Mouse (Mus musculus) thymus, postnatal 10 days (tissue): ENCODE data around the gene Fam13a.

Source experiments
- DNase-seq, 2 experiments: peaks; one replicate each; pipeline ENCODE4 v3.0.0; 2021; ENCODE audit warnings: low spot score in 2 of 2

The Fam13a gene

DNA sequence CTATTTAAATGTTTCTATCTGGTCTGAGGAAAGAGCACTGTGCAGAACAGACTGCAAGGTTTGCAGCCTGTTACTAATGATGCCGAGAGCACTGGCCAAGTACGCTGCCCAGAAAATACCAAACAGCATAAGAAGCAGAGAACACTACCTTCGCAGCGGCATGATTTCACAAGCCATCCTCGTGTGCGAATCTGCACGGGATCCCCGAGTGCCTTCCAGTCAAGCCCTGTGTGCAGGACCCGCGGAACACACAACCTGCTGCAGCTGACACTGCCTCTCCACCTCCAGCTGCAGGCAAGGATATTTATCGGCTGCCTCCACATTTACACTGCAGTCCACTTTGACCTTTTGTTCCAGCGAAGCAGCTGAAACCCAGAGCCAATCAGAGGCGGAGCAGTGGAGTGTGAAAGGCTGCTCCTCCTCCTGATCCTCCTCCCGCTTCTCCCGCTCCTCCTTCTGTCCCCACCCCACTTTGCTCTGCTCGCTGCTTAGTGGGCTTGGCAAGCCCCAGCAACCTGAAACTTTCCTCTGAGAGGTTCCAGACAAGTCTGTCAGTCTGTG lies at the start of gene Fam13a:
Gene Fam13a, minus strand, starts transcription at position 386 of the 561 bp plus-strand sequence.
- peak; percentile 18 to 28 for DNase-seq

DNA sequence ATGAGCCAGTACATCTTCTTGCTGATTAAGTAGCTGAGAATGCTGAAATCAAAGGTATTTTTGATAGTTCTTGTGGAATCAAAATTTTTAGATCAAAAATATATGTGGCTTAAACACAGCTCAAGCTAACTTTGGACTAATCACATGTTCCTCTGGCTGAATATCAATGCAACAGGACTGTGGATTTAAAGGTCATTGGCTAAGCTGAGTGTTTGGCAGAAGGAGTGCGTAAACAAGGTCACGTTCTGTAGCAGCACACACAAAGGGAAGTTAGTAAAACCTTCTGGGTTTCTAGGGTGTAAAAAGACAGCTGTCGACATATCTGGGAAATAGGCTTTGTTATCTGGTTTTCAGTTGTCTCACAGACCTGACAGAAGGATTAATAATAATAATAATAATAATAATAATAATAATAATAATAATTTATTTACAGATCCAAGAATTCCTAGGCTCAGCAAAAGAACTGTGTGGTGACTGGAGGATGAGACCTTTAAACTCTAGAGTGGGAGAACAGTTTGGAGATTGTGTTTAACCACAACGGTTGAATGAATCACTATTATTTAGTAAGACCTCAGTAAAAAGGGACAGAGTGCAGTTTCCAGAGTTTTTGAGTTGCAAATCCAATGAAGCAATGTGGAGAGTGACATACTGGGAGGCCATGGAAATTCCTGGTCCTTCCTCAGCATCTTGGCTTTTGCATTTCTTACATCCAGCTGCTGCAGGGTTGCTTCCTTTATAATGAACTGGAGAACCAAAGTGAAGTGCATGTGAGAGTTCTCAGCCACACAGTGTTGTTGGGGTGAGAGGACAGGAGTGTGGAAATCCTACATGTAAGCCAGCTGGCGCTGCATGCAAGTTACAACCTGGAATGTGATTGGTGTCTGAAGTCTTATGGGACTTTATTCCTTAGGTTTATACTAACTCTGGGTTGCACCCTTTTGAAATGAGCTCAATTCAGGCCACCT lies 48.0 kb upstream of the Fam13a start:
- no peak for DNase-seq

DNA sequence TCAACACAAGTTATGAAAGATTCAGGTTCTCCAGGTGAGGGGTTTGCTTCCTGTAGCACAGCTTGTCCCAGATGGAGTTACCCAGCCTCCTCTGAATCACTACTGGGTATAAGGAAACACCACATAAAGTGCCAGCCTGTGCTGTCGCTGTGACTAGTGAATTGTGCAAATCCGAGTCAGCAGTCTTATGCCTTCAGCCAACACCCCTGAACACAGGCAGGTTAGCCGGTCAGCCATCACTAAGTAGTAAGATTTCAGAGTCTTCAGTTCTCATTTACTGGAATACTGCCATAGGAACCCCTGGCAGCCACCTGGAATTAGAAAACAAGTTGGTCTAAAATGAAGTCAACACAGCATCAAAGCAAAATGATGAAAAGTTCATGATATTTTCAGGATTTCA lies 47.3 kb upstream of the Fam13a start:
- DNase-seq, result no peak

DNA sequence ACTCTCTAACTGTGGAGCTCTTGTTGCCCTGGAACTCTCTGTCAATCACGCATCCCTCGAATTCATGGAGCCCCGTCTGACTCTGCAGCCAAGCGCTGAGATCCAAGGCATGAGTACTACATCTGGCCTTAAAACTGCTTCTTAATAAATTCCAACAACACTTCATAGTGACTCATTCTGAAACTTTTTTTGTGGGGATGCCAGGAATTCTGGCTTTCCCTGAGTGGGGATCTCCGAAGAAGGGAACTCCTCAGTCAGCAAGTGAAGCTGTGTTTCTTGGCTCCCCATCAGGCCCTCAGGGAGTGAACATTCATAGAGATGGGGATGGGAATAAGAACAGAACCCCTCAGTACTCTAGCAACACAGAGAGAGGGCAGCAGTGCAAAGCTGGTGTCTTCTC lies 43.8 kb upstream of the Fam13a start:
- DNase-seq, result no peak

DNA sequence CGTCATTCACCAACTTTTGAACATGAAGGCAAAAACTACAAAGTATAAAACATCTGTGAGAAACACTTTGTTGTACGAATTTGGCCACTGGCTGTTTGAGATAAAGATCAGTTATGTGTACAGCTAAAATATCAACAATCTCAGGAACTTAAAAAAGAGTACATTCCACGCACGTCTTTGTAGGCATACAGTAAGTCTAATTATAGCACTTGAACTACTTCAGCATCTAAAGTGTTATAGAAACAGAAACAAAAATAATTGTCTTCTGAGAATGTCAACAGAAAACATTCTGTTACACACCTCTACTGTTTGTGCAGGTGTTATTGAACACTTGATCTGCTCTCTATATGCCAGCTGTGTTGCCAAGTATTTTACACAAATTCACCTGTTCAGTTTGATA lies 40.1 kb upstream of the Fam13a start:
- no peak for DNase-seq

DNA sequence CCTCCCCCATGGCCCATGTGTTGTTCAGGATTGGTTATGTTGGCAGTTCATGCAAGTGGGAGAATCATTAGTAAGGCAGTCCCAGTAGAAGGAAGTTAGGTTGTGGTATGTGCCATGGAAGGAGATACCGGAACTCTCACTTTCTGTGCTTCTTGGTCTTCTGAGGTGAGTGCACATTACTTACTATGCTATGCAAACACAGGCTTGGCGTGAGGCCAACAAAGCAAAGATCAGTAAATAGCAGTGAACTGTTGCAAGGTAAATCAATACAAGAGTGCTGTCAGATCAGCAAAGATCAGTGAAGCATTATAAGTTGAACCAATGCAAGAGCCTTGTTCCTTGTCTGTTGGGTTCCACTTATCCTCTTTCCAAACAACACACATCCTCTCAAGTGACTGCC lies 28.9 kb upstream of the Fam13a start:
- DNase-seq, result no peak

DNA sequence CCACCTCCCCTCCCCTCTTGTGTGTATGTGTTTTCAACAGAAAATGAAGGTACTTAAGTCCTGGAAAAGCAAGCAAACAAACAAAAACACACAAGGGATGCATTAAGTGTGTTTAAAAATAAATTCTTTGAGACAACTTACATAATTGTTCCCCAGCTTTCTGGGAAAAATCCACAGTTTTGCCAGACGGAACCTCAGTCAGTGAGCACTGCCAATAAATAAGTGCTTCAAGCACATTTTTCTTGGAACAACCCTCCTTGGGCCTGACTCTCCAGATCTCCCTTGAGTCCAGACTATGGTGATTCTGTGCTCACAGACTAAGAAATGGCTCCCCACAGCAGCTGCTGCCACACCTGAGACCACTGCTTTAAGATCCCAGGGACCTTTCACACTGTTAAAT lies 15.4 kb upstream of the Fam13a start:
- DNase-seq, result no peak

DNA sequence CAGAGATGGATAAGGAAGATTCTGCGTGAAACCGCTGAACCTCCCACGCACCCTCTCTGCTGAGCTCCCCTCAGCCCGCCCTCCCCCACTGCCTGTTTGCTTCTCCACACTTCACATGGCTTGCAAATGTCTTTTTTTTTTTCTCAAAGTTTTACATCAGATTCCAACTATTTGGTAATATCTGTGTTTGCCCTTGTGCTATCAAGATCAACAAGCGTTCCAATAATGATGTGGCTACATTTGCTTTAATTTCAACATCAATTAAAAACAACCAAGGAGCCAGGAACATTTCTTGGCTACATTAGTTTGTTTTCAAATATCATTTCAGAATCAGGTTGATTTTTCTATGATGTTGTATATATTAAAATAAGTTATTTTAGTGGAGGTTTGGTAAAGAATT lies 8.4 kb upstream of the Fam13a start:
- DNase-seq, result no peak

DNA sequence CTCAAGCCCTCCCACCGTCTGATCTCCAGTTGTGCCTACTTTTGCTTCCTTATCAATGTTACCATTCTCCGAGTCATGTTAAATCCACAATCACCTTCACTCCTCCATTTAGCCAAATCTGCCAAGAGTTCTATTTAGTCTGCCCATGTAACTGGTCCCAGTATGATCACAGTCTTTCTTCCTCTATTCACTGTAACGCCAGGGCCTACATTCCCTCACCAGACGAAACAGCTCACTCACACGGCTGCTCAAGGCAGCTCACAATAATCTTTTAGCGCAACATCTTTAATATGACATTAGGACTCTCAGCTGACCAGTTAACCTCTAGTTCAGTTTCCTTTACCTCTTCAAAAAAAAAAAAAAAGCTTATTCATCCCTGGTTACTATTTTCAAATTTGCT lies 7.2 kb upstream of the Fam13a start:
- DNase-seq, result no peak

DNA sequence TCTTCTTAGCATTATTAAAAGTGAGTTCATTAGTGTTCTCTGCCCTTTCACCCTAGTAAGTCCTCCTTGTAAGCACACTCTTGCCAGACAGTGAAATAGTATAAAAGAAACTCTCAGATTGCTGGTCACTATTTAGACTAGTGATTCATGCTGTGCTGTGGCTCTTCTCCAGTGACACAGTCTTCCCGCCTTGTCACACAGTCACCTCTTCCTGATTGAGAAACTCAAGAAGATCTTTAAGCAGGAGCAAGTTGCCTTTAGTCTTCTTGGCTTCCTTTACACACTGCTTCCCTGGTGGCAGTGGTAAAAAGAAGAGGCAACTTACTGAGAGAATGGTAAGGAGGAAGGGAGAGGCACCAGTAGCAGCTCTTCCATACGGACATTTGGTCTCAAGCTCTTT lies 6.3 kb upstream of the Fam13a start:
- no peak for DNase-seq

DNA sequence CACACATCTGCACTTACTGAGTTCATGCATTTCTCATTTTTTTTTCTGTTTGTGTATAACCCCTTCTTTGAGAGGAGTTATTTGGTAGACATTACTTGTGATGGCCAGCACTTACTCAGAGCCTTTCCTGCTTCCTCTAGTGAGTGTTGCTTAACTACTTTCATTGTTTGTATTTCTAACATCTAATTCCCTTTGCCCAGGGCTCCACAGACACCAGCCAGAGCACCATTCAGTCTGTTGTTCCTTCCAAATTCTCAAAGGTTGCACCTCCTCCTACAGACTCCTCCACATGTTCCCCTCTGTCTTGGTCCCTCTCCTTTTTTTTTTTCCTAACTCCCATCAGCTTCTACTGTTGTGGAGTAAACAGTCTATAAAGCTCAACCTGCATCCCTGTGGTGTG lies 5.7 kb upstream of the Fam13a start:
- no peak for DNase-seq

DNA sequence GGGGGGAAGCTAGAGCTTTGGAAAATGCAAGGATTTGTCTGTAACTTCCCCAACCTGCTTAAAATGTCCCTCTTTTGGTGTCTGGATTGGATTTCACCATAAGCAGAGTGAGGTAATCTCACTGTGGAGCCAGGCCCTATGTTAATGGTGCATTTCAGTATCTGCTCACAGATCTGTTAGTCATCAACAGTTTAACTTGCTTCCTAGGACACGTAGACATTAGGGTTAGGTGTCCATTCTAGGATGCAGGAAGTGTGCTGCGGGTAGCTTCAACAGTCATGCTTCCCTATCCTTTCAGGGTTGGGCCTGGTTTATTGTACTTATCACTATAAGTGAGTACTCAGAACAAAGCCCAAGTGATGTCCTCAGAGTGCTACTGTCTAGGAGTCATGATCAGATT lies 4.5 kb upstream of the Fam13a start:
- DNase-seq, result no peak

DNA sequence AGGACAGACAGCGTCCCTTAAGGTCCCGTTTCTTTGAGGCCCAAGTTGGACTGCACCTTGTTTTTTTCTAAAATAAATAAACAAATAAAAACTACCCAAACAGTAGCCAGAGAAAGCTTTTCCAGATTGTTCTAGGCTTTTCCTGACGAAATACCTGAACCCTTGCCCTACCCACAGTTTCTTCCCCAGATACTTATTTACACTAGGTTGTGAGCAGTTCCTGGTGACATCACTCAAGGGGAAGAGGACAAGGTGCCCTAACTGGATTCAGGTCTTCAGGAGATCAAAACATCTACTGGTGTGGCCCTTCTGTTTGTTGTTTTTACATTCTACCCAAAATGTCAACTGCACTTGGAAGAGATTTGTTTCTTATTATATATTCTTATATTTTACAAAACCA lies 457 bp upstream of the Fam13a start:
- no peak for DNase-seq

DNA sequence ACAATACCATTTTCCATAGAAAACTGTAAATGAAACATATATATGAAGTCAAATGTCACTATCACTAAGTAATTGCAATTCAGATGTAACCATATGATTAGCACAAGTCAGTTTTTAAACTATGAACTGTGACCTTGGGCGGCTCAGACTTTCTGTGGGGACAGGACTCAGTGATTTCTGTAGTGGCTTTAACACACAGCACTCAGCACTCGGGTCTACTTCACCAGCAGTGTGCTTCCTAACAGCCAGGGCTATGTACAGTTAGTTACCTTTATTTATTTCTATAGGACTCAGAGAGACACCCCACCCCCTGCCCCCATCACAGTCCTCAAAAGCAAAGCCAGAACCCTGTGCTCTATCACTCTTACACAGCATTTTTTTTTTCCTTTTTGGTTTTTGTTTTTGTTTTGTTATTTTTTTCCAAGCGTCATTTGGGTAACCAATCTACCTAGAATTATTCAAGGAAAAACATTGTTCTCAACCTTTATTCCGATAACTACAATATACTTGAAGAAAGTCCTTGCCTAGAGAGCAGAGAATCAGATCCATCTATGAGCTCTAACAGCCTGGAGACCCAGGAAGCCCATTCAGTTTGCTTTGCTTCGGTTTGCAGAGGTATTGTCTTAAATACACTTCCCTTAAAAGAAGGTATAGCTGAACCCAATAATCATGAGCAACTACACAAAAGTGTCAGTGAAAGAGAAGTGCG lies 740 bp downstream of the Fam13a start:
- DNase-seq, result no peak

DNA sequence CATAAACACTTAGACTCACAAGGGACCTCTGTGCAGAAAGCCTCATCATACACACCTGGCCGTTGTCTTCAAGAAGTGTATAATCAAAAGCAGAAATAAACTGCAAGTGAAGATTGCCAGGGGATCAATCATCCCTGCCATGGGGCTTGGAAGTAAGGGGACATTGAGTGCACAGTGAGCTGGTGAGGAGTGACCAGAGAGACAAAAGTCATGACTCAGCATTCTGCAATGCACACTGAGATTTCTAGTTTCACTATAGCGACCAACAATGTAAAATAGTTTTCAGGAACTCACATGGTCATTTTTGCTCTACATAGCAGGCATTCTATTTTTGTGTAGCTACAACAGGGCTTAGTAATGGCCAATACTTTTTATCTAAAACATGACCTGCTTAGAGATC lies 1.7 kb downstream of the Fam13a start:
- DNase-seq, result no peak

DNA sequence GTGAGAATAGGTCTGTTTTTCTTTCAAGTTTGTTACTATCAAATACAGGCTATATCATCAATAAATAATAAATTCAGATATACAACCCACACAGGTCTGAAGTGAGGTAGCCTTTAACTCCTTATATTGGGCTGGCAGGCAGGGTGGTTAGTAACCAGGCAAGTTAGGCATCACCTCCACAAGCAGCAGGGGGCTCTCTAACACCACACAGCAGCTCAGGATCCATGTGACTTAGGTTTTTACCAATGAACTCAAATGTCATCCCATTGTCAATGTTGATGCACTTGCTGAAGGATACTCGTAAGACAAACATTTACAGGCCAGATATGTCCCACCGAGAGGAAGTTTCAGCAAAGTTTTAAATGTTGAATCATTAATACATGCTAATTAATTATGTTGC lies 4.0 kb downstream of the Fam13a start:
- peak in 1 of 2 experiments; percentile 20 for DNase-seq

DNA sequence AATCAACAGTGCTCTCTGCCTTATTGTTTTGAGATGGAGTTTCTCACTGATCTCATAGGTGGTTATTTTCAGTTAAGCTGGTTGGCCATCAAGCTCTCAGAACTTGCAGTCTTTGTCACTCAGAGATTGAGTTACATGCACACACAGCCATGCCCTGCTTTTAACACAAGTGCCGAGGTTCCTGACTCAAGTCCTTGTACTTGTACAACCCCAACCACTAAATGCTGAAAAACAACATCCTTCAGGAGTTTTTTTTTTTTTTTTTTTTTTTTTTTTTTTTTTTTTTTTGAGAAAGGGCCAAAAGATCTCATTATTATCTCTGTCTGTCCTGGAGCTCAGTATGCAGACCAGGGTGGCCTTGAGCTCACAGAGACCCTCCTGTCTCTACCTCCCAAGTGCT lies 4.5 kb downstream of the Fam13a start:
- no peak for DNase-seq

DNA sequence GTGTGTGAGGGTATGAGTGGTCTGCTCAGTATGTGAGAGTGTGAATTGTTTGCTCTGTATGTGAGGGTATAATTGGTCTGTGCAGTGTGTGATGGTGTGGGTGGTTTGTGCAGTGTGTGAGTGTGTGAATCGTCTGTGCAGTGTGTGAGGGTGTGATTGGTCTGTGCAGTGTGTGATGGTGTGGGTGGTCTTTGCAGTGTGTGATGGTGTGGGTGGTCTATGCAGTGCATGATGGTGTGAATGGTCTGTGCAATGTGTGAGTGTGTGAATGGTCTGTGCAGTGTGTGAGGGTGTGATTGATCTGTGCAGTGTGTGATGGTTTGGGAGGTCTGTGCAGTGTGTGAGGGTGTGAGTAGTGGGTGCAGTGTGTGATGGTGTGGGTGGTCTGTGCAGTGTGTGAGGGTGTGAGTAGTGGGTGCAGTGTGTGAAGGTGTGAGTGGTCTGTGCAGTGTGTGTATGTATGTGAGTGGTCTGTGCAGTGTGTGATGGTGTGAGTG lies 8.0 kb downstream of the Fam13a start:
- DNase-seq, result no peak

DNA sequence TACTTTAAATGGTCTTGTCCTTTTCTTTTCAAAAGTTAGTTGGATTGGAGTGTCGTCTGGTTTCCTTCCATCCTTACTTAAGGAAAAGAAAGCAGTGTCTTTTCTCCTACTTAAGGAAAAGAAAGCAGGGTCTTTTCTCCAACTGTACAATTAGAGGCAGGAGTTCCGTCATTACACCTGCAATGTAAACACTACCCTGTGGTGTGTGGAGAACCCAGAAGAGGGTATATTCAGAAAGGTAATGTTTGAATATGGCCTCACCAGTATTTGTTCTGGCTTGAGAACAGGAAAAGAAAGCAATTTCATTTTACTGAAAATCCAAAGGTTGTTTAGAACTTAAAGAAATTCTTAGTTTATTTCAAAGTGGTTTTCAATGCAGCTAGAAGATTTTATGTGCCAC lies 9.6 kb downstream of the Fam13a start:
- no peak for DNase-seq

DNA sequence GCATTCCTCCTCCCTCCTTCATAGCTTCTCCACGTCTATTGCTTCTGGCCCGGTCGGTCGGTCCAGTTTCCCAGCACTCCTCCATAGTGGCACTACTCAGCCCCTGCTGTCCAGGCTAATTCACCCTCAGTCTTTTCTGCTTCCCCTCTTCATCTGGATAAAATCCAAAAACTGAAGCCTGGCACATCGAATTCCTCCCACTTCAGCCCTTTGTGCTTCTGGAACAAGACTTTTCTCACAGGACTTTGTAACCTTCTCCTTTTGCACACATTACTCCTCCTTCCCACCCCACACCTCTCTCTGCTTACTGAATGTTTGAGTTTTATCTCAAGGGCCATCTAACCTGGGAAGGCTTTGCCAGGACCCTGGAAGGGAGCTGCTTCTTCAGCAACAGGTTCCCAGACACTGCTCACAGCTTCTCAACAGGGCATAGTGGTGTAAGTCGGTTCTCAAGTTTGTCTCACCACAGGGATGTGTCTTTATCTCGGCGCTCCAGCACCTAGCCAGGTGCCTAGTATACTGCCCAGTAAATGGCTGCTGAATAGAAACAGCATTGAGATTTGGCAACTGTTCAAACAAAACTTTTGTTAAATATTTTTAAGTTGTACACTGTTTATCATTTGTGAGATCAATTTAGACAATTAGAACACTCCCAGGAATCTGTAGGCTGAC lies 10.1 kb downstream of the Fam13a start:
- DNase-seq, result no peak

DNA sequence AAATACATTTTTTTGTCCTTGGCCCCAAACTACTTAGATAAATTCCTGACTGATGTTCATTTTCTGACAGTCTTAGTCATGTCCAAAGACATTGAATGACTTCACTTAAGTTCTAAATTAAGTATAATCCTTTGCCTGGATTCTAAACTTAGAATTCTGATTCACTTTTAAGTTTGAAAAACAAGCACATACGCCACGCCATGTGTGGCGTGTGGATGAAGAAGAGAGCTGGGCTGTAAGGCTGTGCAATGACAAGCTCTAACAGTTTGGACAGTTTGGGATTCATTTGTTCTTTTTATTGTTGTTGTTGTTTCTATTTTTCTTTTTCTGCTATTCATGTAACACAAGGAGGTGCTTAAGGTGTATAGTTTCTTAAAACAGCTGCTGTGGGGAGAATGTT lies 13.6 kb downstream of the Fam13a start:
- no peak for DNase-seq

DNA sequence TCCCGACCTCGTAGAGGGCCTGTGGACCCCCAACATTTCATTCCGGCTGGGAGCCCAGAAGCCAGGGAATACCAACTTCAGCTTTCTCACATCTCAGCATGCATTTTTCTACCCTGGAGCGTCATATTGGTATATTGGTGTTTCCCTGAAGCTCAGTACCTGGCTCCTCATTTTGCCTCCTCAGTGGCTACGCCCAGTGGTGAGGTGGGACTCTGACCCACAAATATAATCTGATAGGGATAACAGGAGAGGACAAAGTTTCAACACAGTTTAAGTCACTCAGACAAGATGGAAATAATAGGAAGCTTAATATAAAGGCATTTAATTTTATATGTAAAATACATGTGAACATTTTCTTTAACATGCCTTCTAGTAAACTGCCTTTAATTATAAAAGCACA lies 19.7 kb downstream of the Fam13a start:
- DNase-seq, result no peak
